Mouse (Mus musculus): ENCODE measurements around the gene Tph1. TPM values are rescaled to one million over a fixed set of nuclear protein-coding genes. Genes with fewer than 3 reads are reported as not detected.
"Not testable (repeated sequence)": the region's sequence is repeated elsewhere in the genome, so short reads cannot be mapped to it uniquely, and the experiment has no call there.

Tph1 gene
- total RNA-seq (2021), result not detected

GRCm38 (mm10) chr7:46672160-46672672 is at the start of gene Tph1:
Gene Tph1, minus strand, starts transcription at chr7:46672537.
- no peak for DNase-seq

DNA sequence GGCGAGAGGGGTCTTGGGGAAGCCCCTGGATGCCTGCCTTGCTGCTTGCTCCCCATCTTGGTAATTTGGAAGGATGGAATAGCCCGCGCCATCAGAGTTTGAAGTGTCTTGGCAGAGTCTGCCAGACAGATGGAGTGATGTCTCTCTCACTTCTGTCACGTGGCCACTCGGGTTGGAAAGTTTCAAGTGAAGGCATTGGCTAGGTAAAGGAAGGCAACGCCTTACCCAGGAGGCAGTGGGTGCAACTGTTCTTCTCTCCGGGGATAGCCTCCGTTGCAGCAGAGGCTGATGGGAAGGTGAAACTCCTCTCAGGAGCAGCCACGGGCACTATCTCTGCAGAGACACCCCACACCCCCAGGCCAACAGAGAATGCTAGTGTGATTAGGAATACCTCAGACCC is 48.1 kb upstream of the Tph1 start:
- DNase-seq, result no peak

- DNase-seq, result no peak
These were observed 47.2 kb upstream of the Tph1 start for GRCm38 (mm10) chr7:46719526-46719925.

GRCm38 (mm10) chr7:46718591-46719270 is 46.4 kb upstream of the Tph1 start:
- DNase-seq, result no peak

DNA sequence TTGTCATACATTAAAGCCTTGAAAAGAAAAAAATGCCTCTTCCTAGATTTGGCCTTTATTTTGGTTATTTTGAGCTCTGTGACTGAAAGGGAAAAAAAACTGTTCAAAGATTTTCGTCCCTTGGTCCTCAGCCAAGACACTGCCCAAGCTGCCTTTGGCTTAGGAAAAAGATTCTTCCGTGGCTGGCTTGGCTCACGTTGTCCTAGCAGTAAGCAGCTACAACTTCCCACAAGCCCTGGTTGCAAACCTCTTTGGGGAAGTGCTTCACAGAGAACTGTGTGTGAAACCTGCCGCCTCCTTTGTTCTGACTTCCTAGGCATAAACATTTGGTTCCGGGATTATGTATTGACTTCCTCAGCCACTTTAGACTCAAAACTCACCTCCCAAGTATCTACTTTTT is 44.6 kb upstream of the Tph1 start:
- DNase-seq, result peak; percentile 26

DNA sequence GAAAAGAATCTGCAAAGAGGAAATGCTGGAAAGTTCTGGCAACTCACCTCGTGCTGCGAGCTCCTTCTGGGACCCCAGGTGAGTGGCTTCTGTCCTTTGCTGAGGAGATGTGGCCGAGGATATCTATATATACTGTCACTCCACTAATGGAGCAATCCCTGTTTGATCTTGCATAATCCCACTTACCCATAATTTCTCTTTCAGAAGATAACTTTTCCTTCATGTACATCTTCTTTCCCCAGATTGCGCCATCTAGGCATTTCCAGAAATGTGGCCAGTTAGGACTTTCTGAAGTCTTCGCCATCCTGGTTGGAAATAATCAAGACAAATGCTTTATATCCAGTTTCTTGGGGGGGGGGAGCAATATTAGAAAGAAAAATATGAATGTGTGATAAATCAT is 43.3 kb upstream of the Tph1 start, which contains the start of gene Saa3:
Gene Saa3, minus strand, starts transcription at position 101 of the 400 bp plus-strand sequence.
- DNase-seq, result no peak

DNA sequence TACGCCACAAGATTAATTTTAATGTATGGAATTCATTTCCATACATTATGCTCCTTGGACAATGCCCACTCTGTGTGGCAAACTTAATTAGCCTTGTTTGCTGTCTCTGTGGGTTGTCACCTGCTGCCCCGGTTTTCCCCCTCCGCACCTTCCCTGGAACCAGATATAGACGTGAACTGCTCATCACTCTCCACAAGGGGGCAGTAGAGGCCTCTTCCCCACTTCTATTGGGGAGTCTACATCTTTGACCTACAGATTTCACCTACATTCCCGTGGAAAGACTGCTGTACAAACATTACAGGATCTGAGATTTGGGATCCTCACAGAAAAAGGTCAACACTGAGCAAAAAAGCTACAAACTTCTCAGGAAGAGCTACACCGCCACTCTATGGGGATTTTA is 42.2 kb upstream of the Tph1 start:
- peak; percentile 69 for DNase-seq

DNA sequence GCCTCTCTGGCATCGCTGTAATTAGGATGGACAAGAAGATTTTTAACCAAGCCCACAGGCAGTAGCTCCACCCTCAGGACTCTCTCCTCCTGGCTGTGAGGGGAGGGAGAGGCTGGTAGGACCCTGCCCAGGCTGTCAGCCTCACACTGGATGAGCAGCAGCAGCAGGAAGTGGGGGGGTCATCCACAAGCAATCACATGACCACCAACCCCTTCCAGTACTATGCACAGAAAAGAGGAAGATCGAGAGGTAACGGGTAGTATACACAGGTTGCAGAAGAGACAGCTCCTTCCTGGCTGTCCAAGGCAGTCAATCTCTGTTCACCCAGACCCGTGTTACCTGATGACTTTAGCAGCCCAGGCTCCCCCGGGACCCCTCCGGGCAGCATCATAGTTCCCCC is 39.9 kb upstream of the Tph1 start:
- no peak for DNase-seq

DNA sequence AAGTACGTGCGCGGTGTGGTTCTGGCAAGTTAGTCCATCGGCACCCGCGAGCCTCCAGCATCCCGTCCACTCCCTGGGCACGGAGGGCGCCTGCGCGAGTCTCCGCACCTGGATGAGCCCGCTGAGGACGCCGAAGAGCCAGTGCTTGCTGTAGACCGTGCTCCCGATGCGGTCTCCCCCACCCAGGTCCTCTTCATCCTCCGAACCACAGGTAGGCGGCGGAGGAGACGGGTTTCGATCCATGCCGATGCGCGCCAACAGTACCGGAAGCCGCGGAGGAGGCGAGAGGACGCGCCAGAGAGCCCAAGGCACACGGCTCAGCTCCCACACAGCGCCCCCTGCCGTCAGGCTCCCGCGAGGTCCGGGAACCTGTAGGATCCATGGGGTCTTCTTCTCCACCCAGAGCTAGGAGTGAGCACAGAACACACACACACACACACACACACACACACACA is 38.1 kb upstream of the Tph1 start, which contains the start of gene Saal1:
Gene Saal1, minus strand, starts transcription at position 291 of the 455 bp plus-strand sequence.
- peak; percentile 93 for DNase-seq

DNA sequence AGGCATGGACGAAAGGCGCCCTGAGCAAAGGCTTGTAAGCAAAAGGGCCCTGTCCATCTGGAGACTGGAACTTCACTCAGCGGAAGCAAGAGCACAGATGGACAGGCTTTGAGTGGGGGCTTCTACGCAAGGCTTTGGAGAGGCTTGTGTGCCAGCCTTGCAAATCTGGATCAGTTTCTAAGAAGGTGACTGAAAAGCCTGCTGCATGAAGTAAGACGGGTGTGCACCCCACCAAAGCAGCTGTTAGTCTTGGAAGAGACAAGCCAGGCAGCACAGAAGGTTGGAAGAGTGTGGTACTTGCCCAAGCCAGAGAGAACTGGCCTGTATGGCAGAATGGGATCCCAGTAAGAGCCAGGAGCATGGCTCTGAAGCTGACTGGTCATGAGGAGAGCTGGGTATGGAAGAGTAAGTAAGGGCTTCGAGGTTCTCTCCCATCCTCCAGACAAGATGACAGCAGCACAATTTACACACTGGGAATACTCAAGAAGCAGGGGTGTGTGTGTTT is 28.2 kb upstream of the Tph1 start:
- no peak for DNase-seq

- DNase-seq, result no peak
These were observed 24.4 kb upstream of the Tph1 start for GRCm38 (mm10) chr7:46696754-46697153.

- DNase-seq, result no peak
These were observed 14.5 kb upstream of the Tph1 start for GRCm38 (mm10) chr7:46686827-46687226.

DNA sequence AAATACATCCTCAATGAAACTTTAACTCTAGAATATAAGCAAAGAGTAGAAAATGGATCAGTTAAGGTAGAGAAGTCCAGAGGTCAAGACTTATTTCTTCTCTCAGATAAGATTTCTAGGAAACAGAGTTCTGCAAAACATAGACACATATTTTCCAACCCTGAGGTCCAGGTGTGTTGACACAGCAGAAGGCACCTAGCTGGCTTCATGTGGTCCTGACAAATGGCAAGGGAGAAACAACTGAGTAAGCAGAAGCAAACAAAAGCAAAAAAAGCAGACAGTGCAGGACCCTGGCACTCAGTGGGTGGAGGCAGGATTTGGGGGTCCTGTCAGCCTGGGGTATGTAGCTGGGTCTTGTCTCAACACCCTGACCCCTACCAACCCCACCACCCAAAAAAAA is 8.4 kb upstream of the Tph1 start:
- DNase-seq, result no peak

DNA sequence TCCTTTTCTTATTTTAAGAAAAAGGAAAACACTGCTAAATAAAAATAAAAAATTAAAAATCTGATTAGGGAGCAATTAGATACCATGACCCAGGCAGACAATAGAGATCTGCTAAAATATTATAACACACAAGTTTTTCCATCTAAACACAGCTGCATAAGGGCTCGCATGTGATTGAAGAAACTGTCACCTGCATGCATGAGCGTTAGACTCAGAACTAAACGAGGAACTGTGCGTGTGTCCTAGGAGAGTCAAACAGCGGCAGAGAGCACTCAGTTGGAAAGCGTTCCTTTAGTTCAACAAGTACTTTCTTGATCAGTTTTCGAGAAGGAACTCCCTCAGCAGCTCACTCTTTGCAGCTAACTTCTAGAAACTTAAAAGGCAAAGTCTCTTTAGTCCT is 6.7 kb upstream of the Tph1 start:
- DNase-seq, result not testable (repeated sequence)

DNA sequence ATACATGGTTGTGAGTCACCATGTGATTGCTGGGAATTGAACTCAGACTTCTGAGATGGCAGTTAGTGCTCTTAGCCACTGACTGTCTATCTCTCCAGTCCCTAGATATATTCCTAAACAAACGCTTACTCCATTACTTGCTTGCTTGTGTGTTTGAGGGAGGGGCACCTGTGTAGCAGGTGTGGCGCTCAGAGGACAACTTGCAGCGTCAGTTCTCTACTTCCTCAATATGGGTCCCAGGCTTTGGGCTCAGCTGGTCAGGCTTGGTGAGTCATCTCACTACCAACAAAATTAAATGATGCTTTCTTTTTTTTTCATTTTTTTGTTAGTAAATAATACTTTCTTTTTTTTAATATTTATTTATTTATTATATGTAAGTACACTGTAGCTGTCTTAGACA is 6.1 kb upstream of the Tph1 start:
- no peak for DNase-seq

DNA sequence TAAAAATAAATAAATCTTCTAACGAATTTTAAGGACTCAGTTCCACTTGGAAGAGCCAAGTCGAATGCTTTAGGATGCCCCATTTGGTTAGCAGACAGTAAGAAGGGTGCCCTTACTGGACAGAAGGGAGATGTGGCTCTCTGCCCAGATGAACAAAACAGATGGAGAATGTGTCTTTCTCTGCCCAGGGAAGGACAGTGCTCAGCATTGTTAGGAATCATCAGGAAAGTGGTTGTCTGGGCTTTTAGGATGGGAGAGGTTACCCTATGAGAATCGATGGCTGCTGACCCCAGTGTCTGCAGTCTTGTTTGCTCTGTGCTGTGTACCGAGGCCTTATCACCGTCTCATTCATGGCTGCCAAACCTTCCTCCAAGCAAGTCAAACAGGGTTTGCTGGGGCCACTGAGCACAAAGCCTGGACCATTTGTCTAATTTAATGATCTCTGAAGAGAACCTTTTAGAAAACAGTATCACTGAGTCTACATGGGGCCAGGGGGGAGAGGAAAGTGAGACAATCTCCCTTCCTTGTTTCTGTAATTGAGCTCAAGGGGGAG is 4.5 kb upstream of the Tph1 start:
- no peak for DNase-seq

- DNase-seq, result no peak
These were observed 3.5 kb upstream of the Tph1 start for GRCm38 (mm10) chr7:46675886-46676285.

DNA sequence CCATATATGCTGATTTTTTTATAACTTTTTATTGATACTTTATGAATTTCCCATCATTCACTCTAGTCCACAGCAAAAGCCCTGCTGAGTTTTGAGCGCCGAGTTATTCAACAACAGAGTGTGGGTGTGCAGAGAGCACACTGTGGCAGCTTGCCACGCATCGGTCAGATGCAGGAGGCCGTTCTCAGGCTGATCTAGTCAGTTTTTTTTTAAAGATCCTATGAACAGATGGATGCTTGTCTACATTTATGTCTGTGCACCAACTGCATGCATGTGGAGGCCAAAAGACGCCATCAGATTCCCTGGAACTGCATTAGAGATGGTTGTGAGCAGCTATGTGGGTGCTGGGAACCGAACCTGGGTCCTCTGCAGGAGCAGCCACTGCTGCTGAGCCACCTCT is 2.7 kb upstream of the Tph1 start:
- DNase-seq, result no peak

DNA sequence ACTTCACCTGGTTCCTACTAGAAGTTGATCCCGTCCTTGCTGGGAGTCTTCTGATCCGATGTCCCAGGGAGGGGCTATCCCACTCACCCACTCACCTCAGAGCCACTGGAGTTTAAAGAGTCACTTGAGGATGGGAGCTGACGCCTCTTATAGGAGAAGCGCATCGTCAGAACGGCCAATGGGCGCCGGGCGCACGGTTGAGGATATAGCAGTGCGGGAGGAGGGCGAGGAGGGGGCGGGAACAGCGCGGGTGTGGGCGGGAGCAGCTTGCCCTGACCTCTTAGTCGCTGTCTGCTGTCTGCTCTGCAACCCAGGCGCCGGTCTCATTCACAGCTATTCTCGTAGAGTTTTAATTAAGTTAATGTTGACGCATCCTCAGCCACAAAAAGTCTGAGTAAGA is 5.1 kb downstream of the Tph1 start:
- no peak for DNase-seq

GRCm38 (mm10) chr7:46665236-46665635 is 7.1 kb downstream of the Tph1 start:
- peak; percentile 15 for DNase-seq

GRCm38 (mm10) chr7:46661591-46662090 is 10.7 kb downstream of the Tph1 start:
- no peak for DNase-seq

DNA sequence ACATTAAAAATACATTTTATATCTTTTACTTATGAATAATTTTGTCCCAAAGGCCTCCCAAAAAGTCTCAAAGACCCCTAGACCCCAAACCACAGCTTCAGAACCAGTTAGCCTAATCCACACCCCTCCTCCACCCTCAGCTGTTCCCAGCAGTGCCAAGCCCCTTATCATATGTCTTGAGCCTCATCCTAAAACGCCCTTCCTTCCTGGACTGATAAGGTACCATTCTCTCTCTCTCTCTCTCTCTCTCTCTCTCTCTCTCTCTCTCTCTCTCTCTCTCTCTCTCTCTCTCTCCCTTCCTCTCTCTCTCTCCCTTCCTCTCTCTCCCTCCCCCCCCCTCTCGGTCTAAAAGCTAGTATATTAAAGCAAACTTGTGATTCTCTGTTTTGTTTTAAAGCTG is 20.1 kb downstream of the Tph1 start:
- DNase-seq, result no peak

GRCm38 (mm10) chr7:46650231-46650630 is 22.1 kb downstream of the Tph1 start:
- DNase-seq, result not testable (repeated sequence)
